Mouse (Mus musculus) brain, adult 10 weeks (tissue): Measurements from ENCODE around the gene Gm21095. TPM values are rescaled to one million over a fixed set of nuclear protein-coding genes. Genes with fewer than 3 reads are reported as not detected.

Experiments
- polyA plus RNA-seq: library from polyadenylated mRNA; stranded (reverse); fragments of 350-450 nt; fragmentation: Illumina TruSeq; extraction: RNeasy Lipid Tissue Mini Kit (QIAGEN cat#74804); gene quantifications from one replicate; pipeline ENCODE4 v1.2.3, GENCODE M21; 2015; ENCODE audit warnings: low read depth, low replicate concordance

Gm21095 gene
- not detected for polyA plus RNA-seq

GRCm38 (mm10) chrY:84096979-84097378 lies at the start of gene Gm21095:
Gene Gm21095 (plus strand): TSS chrY:84097279.

